8 mouse cellular contexts compared by ENCODE assay signal in genomic region chr11:5837251-5838246, GRCm38 (mm10). TPM values are rescaled to one million over a fixed set of nuclear protein-coding genes. Genes with fewer than 3 reads are reported as not detected.
DNase-seq lines count a peak whose midpoint lies in the region; ATAC-seq and TF ChIP-seq lines count a peak whose summit lies in the region.

TSS of gene Polm (minus strand) at chr11:5838016.

- ATAC-seq in heart, embryonic 15.5 days (replicated peaks; ENCODE audit: insufficient number of reproducible peaks, insufficient read depth, low FRiP score, low read depth), result peak; percentile 95
- ATAC-seq in liver, embryonic 14.5 days (ENCODE audit: insufficient read depth), result peak; percentile 93
- ATAC-seq in neural tube, embryonic 11.5 days (ENCODE audit: insufficient read depth, low FRiP score, low TSS enrichment), result peak; percentile 95
- peak; percentile 97 for ATAC-seq in stomach, postnatal 0 days (ENCODE audit: low FRiP score, low TSS enrichment)

- H3K9me3 ChIP-seq in forebrain, embryonic 10.5 days, result no peaks in the 10 kb centered on the region; the same call in 1 of the 2 replicates
- H3K9me3 ChIP-seq in heart, embryonic 15.5 days (replicated peaks), result no peaks in the 10 kb centered on the region
- H3K9me3 ChIP-seq in liver, embryonic 14.5 days (ENCODE audit: control insufficient read depth, low read length), result no peaks in the 10 kb centered on the region
- no peaks in the 10 kb centered on the region for H3K9me3 ChIP-seq in neural tube, embryonic 11.5 days (ENCODE audit: control insufficient read depth, low read length)
- no peaks in the 10 kb centered on the region for H3K9me3 ChIP-seq in stomach, postnatal 0 days (ENCODE audit: control insufficient read depth, low read length)

- H3K4me2 ChIP-seq in heart, embryonic 15.5 days, result peak within 1 kb of the TSS; percentile 95
- H3K4me2 ChIP-seq in liver, embryonic 14.5 days (ENCODE audit: low read depth), result peak within 1 kb of the TSS; percentile 94
- H3K4me2 ChIP-seq in neural tube, embryonic 11.5 days (ENCODE audit: low read depth), result peak within 1 kb of the TSS; percentile 91
- H3K4me2 ChIP-seq in stomach, postnatal 0 days (replicated peaks; ENCODE audit: low read depth), result peak within 1 kb of the TSS; percentile 96

- WGBS in forebrain, embryonic 10.5 days, result under 1% methylated on average over 63 of the region's 63 CpGs
- under 1% methylated on average over 63 of the region's 63 CpGs for WGBS in heart, embryonic 15.5 days
- WGBS in liver, embryonic 14.5 days (ENCODE audit: insufficient replicate concordance), result under 1% methylated on average over 63 of the region's 63 CpGs
- under 1% methylated on average over 62 of the region's 63 CpGs for WGBS in neural tube, embryonic 11.5 days
- under 1% methylated on average over 63 of the region's 63 CpGs for WGBS in stomach, postnatal 0 days

- H3K27ac ChIP-seq in forebrain, embryonic 10.5 days, result peak within 1 kb of the TSS; percentile 85
- H3K27ac ChIP-seq in heart, embryonic 15.5 days, result peak within 1 kb of the TSS; percentile 84
- H3K27ac ChIP-seq in liver, embryonic 14.5 days, result peak within 1 kb of the TSS; percentile 23
- H3K27ac ChIP-seq in neural tube, embryonic 11.5 days (ENCODE audit: low read depth, low read length), result 0 out of 2 replicates have a peak within 1 kb of the TSS, but pooled peaks have one; percentile 27
- H3K27ac ChIP-seq in stomach, postnatal 0 days (replicated peaks), result peak within 1 kb of the TSS; percentile 87

- TF ChIP-seq EP300 in liver, embryonic 14.5 days (IDR thresholded peaks at IDR 0.05; ENCODE audit: low read depth), result no peak
- no peak for TF ChIP-seq EP300 in stomach, postnatal 0 days (optimal IDR thresholded peaks at IDR 0.05)

- H3K9ac ChIP-seq in heart, embryonic 15.5 days, result peak within 1 kb of the TSS; percentile 76
- peak within 1 kb of the TSS; percentile 85 for H3K9ac ChIP-seq in liver, embryonic 14.5 days (replicated peaks)
- H3K9ac ChIP-seq in neural tube, embryonic 11.5 days (ENCODE audit: low read length), result peak within 1 kb of the TSS; percentile 78
- H3K9ac ChIP-seq in stomach, postnatal 0 days (ENCODE audit: low read length), result peak within 1 kb of the TSS; percentile 84

- H3K4me1 ChIP-seq in forebrain, embryonic 10.5 days, result peaks cover 23% of the 10 kb centered on the region
- peaks cover 9% of the 10 kb centered on the region for H3K4me1 ChIP-seq in heart, embryonic 15.5 days (replicated peaks)
- peaks cover 4 to 5% of the 10 kb centered on the region in 2 experiments; a peak in 2 of 4 replicates for H3K4me1 ChIP-seq in liver, embryonic 14.5 days (replicated peaks; ENCODE audit: control insufficient read depth in 2 of 2, insufficient read depth in 2 of 2, low read length in 1 of 2)
- H3K4me1 ChIP-seq in neural tube, embryonic 11.5 days (ENCODE audit: control insufficient read depth, insufficient read depth, low read length), result no peaks in the 10 kb centered on the region
- H3K4me1 ChIP-seq in stomach, postnatal 0 days (replicated peaks; ENCODE audit: control insufficient read depth, insufficient read depth), result no peaks in the 10 kb centered on the region

- TF ChIP-seq CTCF in liver, embryonic 14.5 days (IDR thresholded peaks at IDR 0.05; ENCODE audit: low read depth), result peak; percentile 88
- TF ChIP-seq CTCF in stomach, postnatal 0 days (IDR thresholded peaks at IDR 0.05; ENCODE audit: low read depth), result peak; percentile 86

- peak; percentile 74 to 79 for DNase-seq in CD8-positive naive resting alpha-beta T cell, adult 2 months (ENCODE audit: low read depth in 2 of 2, low spot score in 2 of 2)
- peak; percentile 91 for DNase-seq in c-Kit-positive CD71-negative TER-119-negative erythroid progenitor cells, embryonic 14.5 days (ENCODE audit: low read depth)
- peak; percentile 89 for DNase-seq in forebrain, embryonic 10.5 days (ENCODE audit: extremely low spot score, low spot score)
- DNase-seq in kidney, postnatal 25 days, result peak; percentile 96
- DNase-seq in liver, embryonic 14.5 days (ENCODE audit: low read depth in 3 of 3, low spot score in 3 of 3), result peak; percentile 85 to 91 (median 87)
- DNase-seq in neural tube, embryonic 11.5 days (ENCODE audit: low spot score), result peak; percentile 94
- peak; percentile 96 for DNase-seq in stomach, postnatal 0 days (ENCODE audit: low spot score)

- H3K4me3 ChIP-seq in forebrain, embryonic 10.5 days, result peak within 1 kb of the TSS; percentile 74
- H3K4me3 ChIP-seq in heart, embryonic 15.5 days, result peak within 1 kb of the TSS; percentile 76
- H3K4me3 ChIP-seq in liver, embryonic 14.5 days (ENCODE audit: insufficient read depth in 1 of 2, low read depth in 2 of 2, low read length in 2 of 2), result peak within 1 kb of the TSS; percentile 78
- H3K4me3 ChIP-seq in neural tube, embryonic 11.5 days (ENCODE audit: low read depth, low read length), result peak within 1 kb of the TSS; percentile 75
- peak within 1 kb of the TSS; percentile 72 for H3K4me3 ChIP-seq in stomach, postnatal 0 days (ENCODE audit: low read depth, low read length)

- peaks cover 26% of the 10 kb centered on the region for H3K36me3 ChIP-seq in forebrain, embryonic 10.5 days (replicated peaks)
- peaks cover 11% of the 10 kb centered on the region; the same call in 1 of the 2 replicates for H3K36me3 ChIP-seq in heart, embryonic 15.5 days
- H3K36me3 ChIP-seq in liver, embryonic 14.5 days (replicated peaks; ENCODE audit: control insufficient read depth, insufficient read depth, low read depth), result no peaks in the 10 kb centered on the region
- no peaks in the 10 kb centered on the region; the same call in 1 of the 2 replicates for H3K36me3 ChIP-seq in neural tube, embryonic 11.5 days (ENCODE audit: control insufficient read depth, insufficient read depth, low read length)
- H3K36me3 ChIP-seq in stomach, postnatal 0 days (ENCODE audit: control insufficient read depth, insufficient read depth, low read length), result 0 out of 2 replicates have a peak, but pooled peaks cover 6% of the 10 kb centered on the region

- peaks cover 8% of the 10 kb centered on the region; the same call in 1 of the 2 replicates for H3K27me3 ChIP-seq in forebrain, embryonic 10.5 days (ENCODE audit: poor library complexity, severe bottlenecking)
- no peaks in the 10 kb centered on the region for H3K27me3 ChIP-seq in heart, embryonic 15.5 days
- no peaks in the 10 kb centered on the region for H3K27me3 ChIP-seq in liver, embryonic 14.5 days (ENCODE audit: control insufficient read depth, insufficient read depth, low read length)
- H3K27me3 ChIP-seq in neural tube, embryonic 11.5 days (ENCODE audit: control insufficient read depth, insufficient read depth, low read length), result no peaks in the 10 kb centered on the region
- no peaks in the 10 kb centered on the region for H3K27me3 ChIP-seq in stomach, postnatal 0 days (ENCODE audit: control insufficient read depth, insufficient read depth, low read length)

RNA-seq across cellular contexts. Expression of gene Polm, which starts in this region (rescaled TPM):
- polyA plus RNA-seq in forebrain, embryonic 10.5 days (2016; fragmentation: Nextera tagmentation; extraction: Ambion mirVana), result 10.1 and 10.6 TPM in 2 replicates
- 6.0 and 7.6 TPM in 2 replicates for polyA plus RNA-seq in heart, embryonic 15.5 days (2015; fragmentation: Nextera tagmentation; extraction: Ambion mirVana)
- polyA plus RNA-seq in liver, embryonic 14.5 days (2012; rRNA removed), result 4.1 TPM in 2 replicates
- 1.5 and 2.1 TPM in 2 replicates for polyA plus RNA-seq in liver, embryonic 14.5 days (2014; fragmentation: Nextera tagmentation; extraction: Ambion mirVana)
- polyA plus RNA-seq in neural tube, embryonic 11.5 days (2014; fragmentation: Nextera tagmentation; extraction: Ambion mirVana), result 5.0 and 6.2 TPM in 2 replicates
- polyA plus RNA-seq in stomach, postnatal 0 days (2015; fragmentation: Nextera tagmentation; extraction: Ambion mirVana), result 5.7 and 6.3 TPM in 2 replicates

Comparison
In these comparisons a context has a peak if more than half of its experiments do, and no peak if none do; other contexts are left out.
1. Peak in every context shown above with its lines: DNase-seq, ATAC-seq, H3K4me3 ChIP-seq and H3K27ac ChIP-seq.
2. H3K27ac ChIP-seq: peak in every context shown above with its lines; median percentile 87 in stomach, postnatal 0 days; 85 in forebrain, embryonic 10.5 days; 84 in heart, embryonic 15.5 days; 27 in neural tube, embryonic 11.5 days; 23 in liver, embryonic 14.5 days.